Mouse (Mus musculus) MEL (cell line): ENCODE data around the gene Map3k3. TPM values are rescaled to one million over a fixed set of nuclear protein-coding genes. Genes with fewer than 3 reads are reported as not detected.
A peak's percentile ranks its signal among the peaks of the same experiment; 100 is the strongest.
"Not testable (repeated sequence)": the region's sequence is repeated elsewhere in the genome, so short reads cannot be mapped to it uniquely, and the experiment has no call there.

Experiments
- DNase-seq: peaks from one replicate; pipeline ENCODE4 v3.0.0; 2011; ENCODE audit warnings: low read depth, low spot score
- H3K27ac ChIP-seq: 2 replicates; pipeline ENCODE4 v1.5.1; 2012; ENCODE audit warnings: low read depth, mild to moderate bottlenecking, control low read depth, low read length, moderate library complexity; ENCODE audit not compliant: control insufficient read depth
- H3K27me3 ChIP-seq, 2 experiments: fragments of 150-350 bp in 1 of 2; sonication (generic) in 1 of 2; 2 replicates each; pipeline ENCODE4 v1.6.1; 2012; ENCODE audit warnings: low read length in 2 of 2, mild to moderate bottlenecking in 2 of 2, improper control_type of control experiment in 1 of 2, moderate library complexity in 1 of 2; ENCODE audit not compliant: insufficient read depth in 2 of 2, control insufficient read depth in 1 of 2
- H3K36me3 ChIP-seq, 2 experiments: 2 replicates each; pipeline ENCODE4 v1.6.1; 2012 to 2014; ENCODE audit warnings: low read length in 2 of 2, improper control_type of control experiment in 1 of 2, inconsistent platforms in 1 of 2, mild to moderate bottlenecking in 1 of 2; ENCODE audit not compliant: insufficient read depth in 2 of 2, control insufficient read depth in 1 of 2
- H3K4me1 ChIP-seq, 2 experiments: fragments of 150-350 bp in 1 of 2; sonication (generic) in 1 of 2; 2 replicates each; pipeline ENCODE4 v1.6.1; 2012; ENCODE audit warnings: low read length in 2 of 2, improper control_type of control experiment in 1 of 2, mild to moderate bottlenecking in 1 of 2; ENCODE audit not compliant: insufficient read depth in 2 of 2, control insufficient read depth in 1 of 2
- H3K4me3 ChIP-seq, 2 experiments: fragments of 150-350 bp in 1 of 2; sonication (generic) in 1 of 2; 2 replicates each; pipeline ENCODE4 v1.5.1; 2012; ENCODE audit warnings: low read depth in 2 of 2, low read length in 2 of 2, mild to moderate bottlenecking in 2 of 2, moderate library complexity in 2 of 2, control low read depth in 1 of 2, improper control_type of control experiment in 1 of 2; ENCODE audit not compliant: control insufficient read depth in 1 of 2, insufficient read depth in 1 of 2
- H3K79me2 ChIP-seq: 2 replicates; pipeline ENCODE4 v1.6.1; 2012; ENCODE audit warnings: mild to moderate bottlenecking, low read length, moderate library complexity; ENCODE audit not compliant: control insufficient read depth, poor library complexity, insufficient read depth
- H3K9ac ChIP-seq: 2 replicates; pipeline ENCODE4 v1.6.1; 2012; ENCODE audit warnings: low read depth, mild to moderate bottlenecking, control low read depth, low read length, moderate library complexity; ENCODE audit not compliant: control insufficient read depth, poor library complexity, severe bottlenecking
- H3K9me3 ChIP-seq: fragments of 150-350 bp; sonication (generic); replicated peaks from 2 replicates; pipeline ENCODE4 v1.6.1; 2012; ENCODE audit warnings: mild to moderate bottlenecking, low read length, improper control_type of control experiment, moderate library complexity; ENCODE audit not compliant: insufficient read depth
- BHLHE40 ChIP-seq: IDR thresholded peaks from 2 replicates; pipeline ENCODE4 v1.6.1; 2012; ENCODE audit warnings: low read depth, mild to moderate bottlenecking, inconsistent platforms, low read length, improper control_type of control experiment, borderline replicate concordance
- E2F4 ChIP-seq: IDR thresholded peaks from 2 replicates; pipeline ENCODE4 v1.6.1; 2011; ENCODE audit warnings: low read depth, low read length, improper control_type of control experiment, borderline replicate concordance
- EP300 ChIP-seq, 2 experiments: IDR thresholded peaks; 2 replicates each; pipeline ENCODE4 v1.6.1; 2011; ENCODE audit warnings: improper control_type of control experiment in 2 of 2, low read length in 2 of 2, low read depth in 1 of 2, mild to moderate bottlenecking in 1 of 2
- ETS1 ChIP-seq: IDR thresholded peaks from 2 replicates; pipeline ENCODE4 v1.6.1; 2012; ENCODE audit warnings: low read depth, mild to moderate bottlenecking, inconsistent platforms, low read length, improper control_type of control experiment, moderate library complexity
- GABPA ChIP-seq: IDR thresholded peaks from 2 replicates; pipeline ENCODE4 v1.6.1; 2012; ENCODE audit warnings: low read depth, mild to moderate bottlenecking, inconsistent platforms, low read length, improper control_type of control experiment, moderate library complexity
- GATA1 ChIP-seq: IDR thresholded peaks from 2 replicates; pipeline ENCODE4 v1.6.1; 2011; ENCODE audit warnings: low read depth, low read length, improper control_type of control experiment
- HCFC1 ChIP-seq: IDR thresholded peaks from 2 replicates; pipeline ENCODE4 v1.6.1; 2012; ENCODE audit warnings: low read depth, mild to moderate bottlenecking, inconsistent platforms, low read length, improper control_type of control experiment, moderate library complexity
- JUND ChIP-seq: IDR thresholded peaks from 2 replicates; pipeline ENCODE4 v1.6.1; 2011; ENCODE audit warnings: low read depth, mild to moderate bottlenecking, improper control_type of control experiment, low read length
- KAT2A ChIP-seq: conservative IDR thresholded peaks from 2 replicates; pipeline ENCODE4 v1.6.1; 2012; ENCODE audit warnings: low read depth, low read length, improper control_type of control experiment, inconsistent platforms
- MAZ ChIP-seq: IDR thresholded peaks from 2 replicates; pipeline ENCODE4 v1.6.1; 2012; ENCODE audit warnings: low read depth, mild to moderate bottlenecking, inconsistent platforms, low read length, improper control_type of control experiment
- MEF2A ChIP-seq: IDR thresholded peaks from 2 replicates; pipeline ENCODE4 v1.6.1; 2014; ENCODE audit warnings: low read depth, mild to moderate bottlenecking, inconsistent platforms, low read length, improper control_type of control experiment; ENCODE audit not compliant: poor library complexity, insufficient replicate concordance, severe bottlenecking; ENCODE audit errors: extremely low read depth
- MXI1 ChIP-seq: IDR thresholded peaks from 2 replicates; pipeline ENCODE4 v1.6.1; 2011; ENCODE audit warnings: mild to moderate bottlenecking, low read depth, low read length, improper control_type of control experiment
- MYB ChIP-seq: IDR thresholded peaks from 2 replicates; pipeline ENCODE4 v1.6.1; 2011; ENCODE audit warnings: mild to moderate bottlenecking, low read depth, low read length, improper control_type of control experiment
- NELFE ChIP-seq: IDR thresholded peaks from 2 replicates; pipeline ENCODE4 v1.6.1; 2011; ENCODE audit warnings: low read depth, low read length, improper control_type of control experiment
- POLR2A ChIP-seq, 2 experiments: IDR thresholded peaks; 2 replicates each; pipeline ENCODE4 v1.6.1; 2011 to 2012; ENCODE audit warnings: low read length in 2 of 2, mild to moderate bottlenecking in 2 of 2, control low read depth in 1 of 2, improper control_type of control experiment in 1 of 2, low read depth in 1 of 2, moderate library complexity in 1 of 2; ENCODE audit not compliant: control insufficient read depth in 1 of 2, insufficient read depth in 1 of 2, poor library complexity in 1 of 2
- POLR2AphosphoS2 ChIP-seq: IDR thresholded peaks from 2 replicates; pipeline ENCODE4 v1.6.1; 2011; ENCODE audit warnings: low read length, improper control_type of control experiment
- POLR2AphosphoS5 ChIP-seq: IDR thresholded peaks from 2 replicates; pipeline ENCODE4 v1.6.1; 2012; ENCODE audit warnings: low read depth, borderline replicate concordance, mild to moderate bottlenecking, inconsistent platforms, low read length, moderate library complexity, mixed read lengths
- RCOR1 ChIP-seq: IDR thresholded peaks from 2 replicates; pipeline ENCODE4 v1.6.1; 2012; ENCODE audit warnings: low read depth, mild to moderate bottlenecking, inconsistent platforms, low read length, improper control_type of control experiment
- SMC3 ChIP-seq: IDR thresholded peaks from 2 replicates; pipeline ENCODE4 v1.6.1; 2011; ENCODE audit warnings: low read depth, low read length, improper control_type of control experiment
- TAL1 ChIP-seq: IDR thresholded peaks from 2 replicates; pipeline ENCODE4 v1.6.1; 2012; ENCODE audit warnings: mild to moderate bottlenecking, inconsistent platforms, low read length, moderate library complexity, mixed read lengths
- TBP ChIP-seq: IDR thresholded peaks from 2 replicates; pipeline ENCODE4 v1.8.0; 2011; ENCODE audit warnings: low read depth, low read length, improper control_type of control experiment
- UBTF ChIP-seq: IDR thresholded peaks from 2 replicates; pipeline ENCODE4 v1.6.1; 2012; ENCODE audit warnings: low read depth, mild to moderate bottlenecking, inconsistent platforms, low read length, improper control_type of control experiment, moderate library complexity, borderline replicate concordance; ENCODE audit not compliant: insufficient read depth
- USF1 ChIP-seq: IDR thresholded peaks from 2 replicates; pipeline ENCODE4 v1.6.1; 2014; ENCODE audit warnings: low read depth, mild to moderate bottlenecking, inconsistent platforms, low read length, improper control_type of control experiment, moderate library complexity
- USF2 ChIP-seq, 2 experiments: IDR thresholded peaks; 2 replicates each; pipeline ENCODE4 v1.6.1; 2011 to 2012; ENCODE audit warnings: improper control_type of control experiment in 2 of 2, low read length in 2 of 2, borderline replicate concordance in 1 of 2, inconsistent platforms in 1 of 2, low read depth in 1 of 2, mild to moderate bottlenecking in 1 of 2; ENCODE audit not compliant: insufficient read depth in 1 of 2
- ZC3H11A ChIP-seq: IDR thresholded peaks from 2 replicates; pipeline ENCODE4 v1.6.1; 2012; ENCODE audit warnings: low read depth, mild to moderate bottlenecking, inconsistent platforms, low read length, improper control_type of control experiment
- ZMIZ1 ChIP-seq: IDR thresholded peaks from 2 replicates; pipeline ENCODE4 v1.6.1; 2012; ENCODE audit warnings: low read depth, mild to moderate bottlenecking, inconsistent platforms, low read length, improper control_type of control experiment, moderate library complexity
- polyA plus RNA-seq, 2 experiments: library from polyadenylated mRNA; stranded (reverse) in 1 of 2; unstranded in 1 of 2; fragments of >175 nt in 1 of 2; fragments of >200 nt in 1 of 2; gene quantifications; 2 replicates each; pipeline versions ENCODE4 v1.2.1 to v1.2.4; 2012; ENCODE audit warnings: low replicate concordance in 2 of 2, low read depth in 1 of 2; ENCODE audit not compliant: insufficient read length in 2 of 2, insufficient read depth in 1 of 2, missing spikeins in 1 of 2
- total RNA-seq: library from RNA; depleted of rRNA; stranded (reverse); fragments of 300-350 nt; gene quantifications from 2 replicates; pipeline ENCODE4 v1.2.3, GENCODE M21; 2012

The Map3k3 gene
- total and polyA plus RNA-seq, 3 experiments, result 10.5 to 14.3 TPM; not detected in 1

- no peak for TF ChIP-seq BHLHE40
- peak; percentile 24; the same call in 1 of the 2 replicates for TF ChIP-seq SMC3
- peak; percentile 93 for TF ChIP-seq TBP
- TF ChIP-seq MXI1, result peak; percentile 96
- TF ChIP-seq EP300 (IDR thresholded peaks at IDR 0.05; ENCODE audit: low read depth in 1 of 2, low read length in 2 of 2), result peak in 1 of 2 experiments; percentile 64; a peak in 2 of 4 replicates
- peak; percentile 93 for TF ChIP-seq MAZ
- no peak for TF ChIP-seq GATA1
- TF ChIP-seq ETS1, result peak; percentile 83
- TF ChIP-seq POLR2A (IDR thresholded peaks at IDR 0.05; ENCODE audit: control insufficient read depth in 1 of 2, insufficient read depth in 1 of 2, low read depth in 1 of 2, low read length in 2 of 2, poor library complexity in 1 of 2), result peak; percentile 94 to 96
- peak; percentile 97 for TF ChIP-seq NELFE
- no peak; the same call in 1 of the 2 replicates for TF ChIP-seq KAT2A
- TF ChIP-seq GABPA, result no peak
- TF ChIP-seq HCFC1, result peak; percentile 99
Observed at GRCm38 (mm10) chr11:106065923-106066571, 18.4 kb upstream of the Map3k3 start, which contains the start of gene Taco1 (continued).

GRCm38 (mm10) chr11:106066616-106067015, 17.8 kb upstream of the Map3k3 start:
- Histone ChIP-seq H3K9ac (peak overlapping the region; percentile 76), H3K4me3 (peak overlapping the region; percentile 66 to 76)
- DNase-seq, result peak; percentile 78
- H3K36me3 ChIP-seq, H3K4me1 ChIP-seq, H3K27me3 ChIP-seq, H3K79me2 ChIP-seq, H3K9me3 ChIP-seq, H3K27ac ChIP-seq: not testable (repeated sequence)

- Histone ChIP-seq H3K79me2 (no peaks in the 10 kb centered on the region), H3K27ac (no peak overlapping the region), H3K9me3 (no peaks in the 10 kb centered on the region), H3K9ac (no peak overlapping the region), H3K4me3 (no peak overlapping the region), H3K36me3 (peaks cover 0 to 8% of the 10 kb centered on the region in 2 experiments; a peak in 2 of 4 replicates), H3K4me1 (peaks cover 2 to 3% of the 10 kb centered on the region in 2 experiments; a peak in 2 of 4 replicates), H3K27me3 (no peaks in the 10 kb centered on the region)
- peak; percentile 51 for DNase-seq
- TF ChIP-seq UBTF, result no peak
- peak; percentile 52; the same call in 1 of the 2 replicates for TF ChIP-seq GATA1
- peak; percentile 81; the same call in 1 of the 2 replicates for TF ChIP-seq RCOR1
- TF ChIP-seq NELFE, result no peak
- TF ChIP-seq MXI1, result no peak
- TF ChIP-seq USF1, result no peak
- TF ChIP-seq SMC3, result no peak
- no peak for TF ChIP-seq MEF2A
- TF ChIP-seq ETS1, result peak; percentile 34; the same call in 1 of the 2 replicates
- no peak for TF ChIP-seq MAZ
- no peak for TF ChIP-seq TAL1
- no peak for TF ChIP-seq JUND
- no peak for TF ChIP-seq ZC3H11A
- no peak for TF ChIP-seq E2F4
- no peak for TF ChIP-seq MYB
- no peak for TF ChIP-seq POLR2AphosphoS5
- TF ChIP-seq GABPA, result no peak
- TF ChIP-seq EP300 (IDR thresholded peaks at IDR 0.05; ENCODE audit: low read depth in 1 of 2, low read length in 2 of 2), result peak in 1 of 2 experiments; percentile 43; a peak in 1 of 4 replicates
- no peak for TF ChIP-seq POLR2AphosphoS2
- no peak for TF ChIP-seq ZMIZ1
- TF ChIP-seq TBP, result no peak
- no peak for TF ChIP-seq USF2 (IDR thresholded peaks at IDR 0.05; ENCODE audit: borderline replicate concordance in 1 of 2, insufficient read depth in 1 of 2, low read depth in 1 of 2, low read length in 2 of 2)
- TF ChIP-seq HCFC1, result no peak
Observed at GRCm38 (mm10) chr11:106073774-106074173, 10.6 kb upstream of the Map3k3 start.
